Mouse (Mus musculus) MEL (cell line): ENCODE measurements around the gene Rora. TPM values are rescaled to one million over a fixed set of nuclear protein-coding genes. Genes with fewer than 3 reads are reported as not detected.

Experiments
- DNase-seq: peaks from one replicate; pipeline ENCODE4 v3.0.0; 2011; ENCODE audit warnings: low read depth, low spot score
- H3K27ac ChIP-seq: 2 replicates; pipeline ENCODE4 v1.5.1; 2012; ENCODE audit warnings: low read depth, mild to moderate bottlenecking, control low read depth, low read length, moderate library complexity; ENCODE audit not compliant: control insufficient read depth
- H3K27me3 ChIP-seq, 2 experiments: fragments of 150-350 bp in 1 of 2; sonication (generic) in 1 of 2; 2 replicates each; pipeline ENCODE4 v1.6.1; 2012; ENCODE audit warnings: low read length in 2 of 2, mild to moderate bottlenecking in 2 of 2, improper control_type of control experiment in 1 of 2, moderate library complexity in 1 of 2; ENCODE audit not compliant: insufficient read depth in 2 of 2, control insufficient read depth in 1 of 2
- H3K36me3 ChIP-seq, 2 experiments: 2 replicates each; pipeline ENCODE4 v1.6.1; 2012 to 2014; ENCODE audit warnings: low read length in 2 of 2, improper control_type of control experiment in 1 of 2, inconsistent platforms in 1 of 2, mild to moderate bottlenecking in 1 of 2; ENCODE audit not compliant: insufficient read depth in 2 of 2, control insufficient read depth in 1 of 2
- H3K4me1 ChIP-seq, 2 experiments: fragments of 150-350 bp in 1 of 2; sonication (generic) in 1 of 2; 2 replicates each; pipeline ENCODE4 v1.6.1; 2012; ENCODE audit warnings: low read length in 2 of 2, improper control_type of control experiment in 1 of 2, mild to moderate bottlenecking in 1 of 2; ENCODE audit not compliant: insufficient read depth in 2 of 2, control insufficient read depth in 1 of 2
- H3K4me3 ChIP-seq, 2 experiments: fragments of 150-350 bp in 1 of 2; sonication (generic) in 1 of 2; 2 replicates each; pipeline ENCODE4 v1.5.1; 2012; ENCODE audit warnings: low read depth in 2 of 2, low read length in 2 of 2, mild to moderate bottlenecking in 2 of 2, moderate library complexity in 2 of 2, control low read depth in 1 of 2, improper control_type of control experiment in 1 of 2; ENCODE audit not compliant: control insufficient read depth in 1 of 2, insufficient read depth in 1 of 2
- H3K79me2 ChIP-seq: 2 replicates; pipeline ENCODE4 v1.6.1; 2012; ENCODE audit warnings: mild to moderate bottlenecking, low read length, moderate library complexity; ENCODE audit not compliant: control insufficient read depth, poor library complexity, insufficient read depth
- H3K9ac ChIP-seq: 2 replicates; pipeline ENCODE4 v1.6.1; 2012; ENCODE audit warnings: low read depth, mild to moderate bottlenecking, control low read depth, low read length, moderate library complexity; ENCODE audit not compliant: control insufficient read depth, poor library complexity, severe bottlenecking
- H3K9me3 ChIP-seq: fragments of 150-350 bp; sonication (generic); replicated peaks from 2 replicates; pipeline ENCODE4 v1.6.1; 2012; ENCODE audit warnings: mild to moderate bottlenecking, low read length, improper control_type of control experiment, moderate library complexity; ENCODE audit not compliant: insufficient read depth
- CTCF ChIP-seq, 3 experiments: IDR thresholded peaks in 2 of 3; conservative IDR thresholded peaks in 1 of 3; 2 replicates each; pipeline ENCODE4 v1.5.1; 2011 to 2012; ENCODE audit warnings: low read length in 3 of 3, low read depth in 2 of 3, mild to moderate bottlenecking in 2 of 3, improper control_type of control experiment in 1 of 3, inconsistent platforms in 1 of 3, mixed read lengths in 1 of 3, moderate library complexity in 1 of 3; ENCODE audit not compliant: control insufficient read depth in 1 of 3, insufficient read depth in 1 of 3, poor library complexity in 1 of 3, severe bottlenecking in 1 of 3
- ELF1 ChIP-seq: IDR thresholded peaks from 2 replicates; pipeline ENCODE4 v1.6.1; 2014; ENCODE audit warnings: low read depth, mild to moderate bottlenecking, inconsistent platforms, low read length, improper control_type of control experiment, moderate library complexity
- GATA1 ChIP-seq: IDR thresholded peaks from 2 replicates; pipeline ENCODE4 v1.6.1; 2011; ENCODE audit warnings: low read depth, low read length, improper control_type of control experiment
- KAT2A ChIP-seq: conservative IDR thresholded peaks from 2 replicates; pipeline ENCODE4 v1.6.1; 2012; ENCODE audit warnings: low read depth, low read length, improper control_type of control experiment, inconsistent platforms
- MAFK ChIP-seq: IDR thresholded peaks from 2 replicates; pipeline ENCODE4 v1.6.1; 2011; ENCODE audit warnings: low read depth, mild to moderate bottlenecking, low read length, improper control_type of control experiment, borderline replicate concordance
- MAX ChIP-seq: IDR thresholded peaks from 2 replicates; pipeline ENCODE4 v1.6.1; 2011; ENCODE audit warnings: low read length, improper control_type of control experiment
- MXI1 ChIP-seq: IDR thresholded peaks from 2 replicates; pipeline ENCODE4 v1.6.1; 2011; ENCODE audit warnings: mild to moderate bottlenecking, low read depth, low read length, improper control_type of control experiment
- MYC ChIP-seq: IDR thresholded peaks from 2 replicates; pipeline ENCODE4 v1.6.1; 2011; ENCODE audit warnings: low read depth, mild to moderate bottlenecking, low read length, improper control_type of control experiment, moderate library complexity
- NELFE ChIP-seq: IDR thresholded peaks from 2 replicates; pipeline ENCODE4 v1.6.1; 2011; ENCODE audit warnings: low read depth, low read length, improper control_type of control experiment
- POLR2AphosphoS5 ChIP-seq: IDR thresholded peaks from 2 replicates; pipeline ENCODE4 v1.6.1; 2012; ENCODE audit warnings: low read depth, borderline replicate concordance, mild to moderate bottlenecking, inconsistent platforms, low read length, moderate library complexity, mixed read lengths
- RAD21 ChIP-seq: IDR thresholded peaks from 2 replicates; pipeline ENCODE4 v1.6.1; 2011; ENCODE audit warnings: mild to moderate bottlenecking, low read depth, low read length, improper control_type of control experiment
- SIN3A ChIP-seq: IDR thresholded peaks from 2 replicates; pipeline ENCODE4 v1.6.1; 2012; ENCODE audit warnings: low read length, improper control_type of control experiment, inconsistent platforms
- TCF12 ChIP-seq: IDR thresholded peaks from 2 replicates; pipeline ENCODE4 v1.6.1; 2014; ENCODE audit warnings: low read depth, mild to moderate bottlenecking, inconsistent platforms, low read length, improper control_type of control experiment, moderate library complexity
- UBTF ChIP-seq: IDR thresholded peaks from 2 replicates; pipeline ENCODE4 v1.6.1; 2012; ENCODE audit warnings: low read depth, mild to moderate bottlenecking, inconsistent platforms, low read length, improper control_type of control experiment, moderate library complexity, borderline replicate concordance; ENCODE audit not compliant: insufficient read depth
- USF1 ChIP-seq: IDR thresholded peaks from 2 replicates; pipeline ENCODE4 v1.6.1; 2014; ENCODE audit warnings: low read depth, mild to moderate bottlenecking, inconsistent platforms, low read length, improper control_type of control experiment, moderate library complexity
- USF2 ChIP-seq, 2 experiments: IDR thresholded peaks; 2 replicates each; pipeline ENCODE4 v1.6.1; 2011 to 2012; ENCODE audit warnings: improper control_type of control experiment in 2 of 2, low read length in 2 of 2, borderline replicate concordance in 1 of 2, inconsistent platforms in 1 of 2, low read depth in 1 of 2, mild to moderate bottlenecking in 1 of 2; ENCODE audit not compliant: insufficient read depth in 1 of 2
- ZC3H11A ChIP-seq: IDR thresholded peaks from 2 replicates; pipeline ENCODE4 v1.6.1; 2012; ENCODE audit warnings: low read depth, mild to moderate bottlenecking, inconsistent platforms, low read length, improper control_type of control experiment
- ZNF384 ChIP-seq: IDR thresholded peaks from 2 replicates; pipeline ENCODE4 v1.6.1; 2012; ENCODE audit warnings: low read depth, mild to moderate bottlenecking, inconsistent platforms, low read length, improper control_type of control experiment
- polyA plus RNA-seq, 2 experiments: library from polyadenylated mRNA; stranded (reverse) in 1 of 2; unstranded in 1 of 2; fragments of >175 nt in 1 of 2; fragments of >200 nt in 1 of 2; gene quantifications; 2 replicates each; pipeline versions ENCODE4 v1.2.1 to v1.2.4; 2012; ENCODE audit warnings: low replicate concordance in 2 of 2, low read depth in 1 of 2; ENCODE audit not compliant: insufficient read length in 2 of 2, insufficient read depth in 1 of 2, missing spikeins in 1 of 2
- total RNA-seq: library from RNA; depleted of rRNA; stranded (reverse); fragments of 300-350 nt; gene quantifications from 2 replicates; pipeline ENCODE4 v1.2.3, GENCODE M21; 2012

Gene Rora
- total and polyA plus RNA-seq, 3 experiments, result not detected

DNA sequence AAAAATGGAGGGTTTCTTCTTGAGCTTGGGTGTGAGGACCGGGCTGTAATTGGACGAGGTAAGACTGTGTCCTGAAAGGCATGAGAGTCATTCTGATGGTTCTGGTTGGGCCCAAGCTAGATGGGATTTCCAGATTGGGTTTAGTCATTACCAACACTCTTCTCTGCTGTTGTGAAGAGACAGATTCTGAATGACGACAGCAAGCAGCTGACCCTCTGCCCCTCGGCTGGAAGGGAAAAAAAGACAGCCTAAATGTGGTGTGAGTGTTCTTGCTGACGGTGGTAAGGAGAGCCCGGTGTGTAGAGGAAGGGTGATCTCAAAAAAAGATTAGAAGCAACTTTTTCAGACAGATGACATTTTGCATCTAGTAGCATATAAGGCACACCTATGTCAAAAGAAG is 686.2 kb downstream of the Rora start:
- Histone ChIP-seq H3K4me3 (no peak overlapping the region), H3K9ac (no peak overlapping the region), H3K79me2 (no peaks in the 10 kb centered on the region), H3K27ac (no peak overlapping the region), H3K9me3 (no peaks in the 10 kb centered on the region), H3K27me3 (no peaks in the 10 kb centered on the region; a peak in 1 of 4 replicates), H3K36me3 (no peaks in the 10 kb centered on the region), H3K4me1 (no peaks in the 10 kb centered on the region)
- DNase-seq, result no peak
- no peak for TF ChIP-seq POLR2AphosphoS5
- no peak for TF ChIP-seq ELF1
- no peak for TF ChIP-seq MAFK
- TF ChIP-seq SIN3A, result no peak
- no peak for TF ChIP-seq ZC3H11A
- no peak for TF ChIP-seq USF2 (IDR thresholded peaks at IDR 0.05; ENCODE audit: borderline replicate concordance in 1 of 2, insufficient read depth in 1 of 2, low read depth in 1 of 2, low read length in 2 of 2)
- TF ChIP-seq TCF12, result no peak

DNA sequence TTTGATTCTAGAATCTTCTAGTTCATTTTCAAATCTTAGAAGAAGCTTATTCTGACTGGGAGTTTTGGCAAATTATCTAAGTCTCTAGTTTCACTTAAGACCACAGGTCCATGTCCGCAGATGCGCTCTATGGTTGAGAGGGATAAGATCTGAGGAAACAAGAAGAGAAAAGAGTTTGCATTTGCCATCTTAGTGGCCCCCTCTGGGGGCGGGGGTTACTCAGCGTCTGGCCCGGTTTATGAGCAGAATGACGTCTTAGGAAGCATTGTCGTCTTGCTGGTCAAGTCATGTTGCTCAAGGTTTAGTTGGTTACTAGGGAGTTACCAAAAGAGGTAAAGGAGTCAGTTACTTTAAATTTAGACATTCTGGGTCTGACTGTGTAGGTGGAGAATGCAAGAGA is 686.8 kb downstream of the Rora start:
- H3K27me3 ChIP-seq, result no peaks in the 10 kb centered on the region; a peak in 1 of 4 replicates
- H3K36me3 ChIP-seq, result no peaks in the 10 kb centered on the region
- TF ChIP-seq USF1 (no peak), MXI1 (no peak), UBTF (no peak), KAT2A (no peak), ZNF384 (no peak), MAX (no peak), MAFK (no peak), RAD21 (no peak), SIN3A (no peak), NELFE (no peak), MYC (no peak), CTCF (IDR thresholded peaks at IDR 0.05 in 2 of 3, conservative IDR thresholded peaks at IDR 0.05 in 1 of 3; ENCODE audit: control insufficient read depth in 1 of 3, insufficient read depth in 1 of 3, low read depth in 2 of 3, low read length in 3 of 3, poor library complexity in 1 of 3, severe bottlenecking in 1 of 3) (no peak), GATA1 (no peak)
- H3K9ac ChIP-seq, result no peak overlapping the region
- H3K4me3 ChIP-seq, result no peak overlapping the region
- no peak overlapping the region for H3K27ac ChIP-seq
- DNase-seq, result no peak
- no peaks in the 10 kb centered on the region for H3K4me1 ChIP-seq
- H3K9me3 ChIP-seq, result no peaks in the 10 kb centered on the region
- no peaks in the 10 kb centered on the region for H3K79me2 ChIP-seq
